Mouse (Mus musculus) embryo, embryonic 11 days (tissue): ENCODE measurements at regions not wholly inside any gene's neighbourhood (a gene's known extent, or its start where the extent isn't known, plus 50 kb on each side); places are given as distances from the start of the nearest gene placed in this dataset.
A peak's percentile ranks its signal among the peaks of the same experiment; 100 is the strongest.

Experiments
- DNase-seq: peaks from one replicate; pipeline ENCODE4 v3.0.0-alpha.2; 2015

- peak; percentile 21 for DNase-seq
Observed at GRCm38 (mm10) chr16:13487659-13488058, 180.3 kb downstream of the Parn start.

- no peak for DNase-seq
Observed at GRCm38 (mm10) chr16:13486571-13486970, 181.4 kb downstream of the Parn start.

- DNase-seq = no peak
Observed at GRCm38 (mm10) chr16:13480221-13480620, 187.7 kb downstream of the Parn start.

- DNase-seq = no peak
Observed at GRCm38 (mm10) chr16:13476653-13477052, 191.3 kb downstream of the Parn start.

- no peak for DNase-seq
Observed at GRCm38 (mm10) chr16:13474956-13475355, 193.0 kb downstream of the Parn start.

- DNase-seq = no peak
Observed at GRCm38 (mm10) chr16:13474274-13474673, 193.7 kb downstream of the Parn start.

GRCm38 (mm10) chr16:13467139-13467538 lies 200.8 kb downstream of the Parn start:
- DNase-seq = peak; percentile 40
